Mouse (Mus musculus): ENCODE measurements at regions not wholly inside any gene's neighbourhood (a gene's known extent, or its start where the extent isn't known, plus 50 kb on each side); places are given as distances from the start of the nearest gene placed in this dataset.

DNA sequence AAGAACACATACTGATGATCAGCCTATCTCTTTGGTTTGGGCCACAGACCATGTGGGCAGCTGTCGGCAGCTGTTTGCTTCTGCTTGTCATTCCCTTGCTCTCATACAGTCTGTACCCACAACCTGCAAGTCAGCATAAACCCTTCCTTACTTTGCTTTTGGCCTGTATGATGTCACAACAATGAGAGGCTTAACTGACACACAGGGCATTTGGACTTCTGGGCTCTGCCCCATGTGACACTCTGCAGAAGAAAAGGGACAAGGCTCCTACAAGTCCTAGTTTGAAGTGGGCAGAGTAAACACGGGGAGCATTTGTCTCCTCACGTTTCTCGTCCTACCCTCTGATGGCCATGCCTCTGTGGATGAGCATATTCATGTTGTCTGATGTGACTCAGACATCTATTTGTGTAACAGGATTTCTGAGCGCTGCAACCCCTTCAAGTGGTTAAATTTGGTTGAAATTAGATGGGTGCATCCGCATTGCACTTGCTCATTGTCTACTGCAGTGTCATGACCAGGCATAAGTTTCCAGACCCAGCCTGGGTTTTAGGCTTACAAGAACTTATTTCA, 87.6 kb upstream of the Cpeb4 start:
- no peak for DNase-seq (ENCODE audit: low spot score)

DNA sequence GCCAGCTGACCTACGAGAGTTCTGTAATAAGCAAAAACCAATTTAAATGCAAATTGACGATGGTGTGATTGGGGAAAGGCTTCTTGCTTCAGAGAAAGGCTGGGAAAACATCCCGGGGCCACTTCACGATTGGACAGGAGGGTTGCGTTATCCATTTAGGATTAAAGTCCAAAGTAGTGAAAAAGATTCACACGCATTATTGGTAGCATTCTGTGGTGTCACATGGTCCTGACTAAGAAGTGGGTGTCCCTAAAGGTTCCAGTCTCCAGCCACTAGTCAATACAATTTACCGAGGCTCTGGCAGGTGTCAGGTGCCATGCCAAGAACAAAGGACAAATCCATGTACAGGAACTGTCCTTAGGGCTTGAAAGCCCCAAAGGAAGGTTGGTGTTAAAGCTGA, 86.9 kb upstream of the Cpeb4 start:
- DNase-seq (ENCODE audit: low spot score): no peak

DNA sequence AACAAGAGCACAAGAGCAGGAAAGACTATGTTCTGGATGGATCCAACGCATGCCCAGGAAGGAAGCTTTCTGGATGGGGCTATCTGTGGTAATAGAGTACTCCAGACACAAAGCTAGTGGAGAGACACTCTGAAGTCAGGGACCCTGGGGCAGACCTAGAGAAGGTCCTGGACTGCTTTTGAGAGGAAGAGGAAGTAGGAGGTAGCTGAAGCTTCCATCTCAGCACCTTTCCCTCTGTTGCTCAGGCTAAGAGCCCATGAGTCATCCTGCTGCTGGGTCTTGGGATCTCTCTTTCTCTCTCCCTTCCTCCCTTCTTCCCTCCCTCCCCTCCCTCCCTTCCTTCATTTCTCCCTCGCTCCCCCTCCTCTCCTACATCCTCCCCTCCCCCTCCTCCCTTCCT, 84.6 kb upstream of the Cpeb4 start:
- no peak for DNase-seq (ENCODE audit: low spot score)

DNA sequence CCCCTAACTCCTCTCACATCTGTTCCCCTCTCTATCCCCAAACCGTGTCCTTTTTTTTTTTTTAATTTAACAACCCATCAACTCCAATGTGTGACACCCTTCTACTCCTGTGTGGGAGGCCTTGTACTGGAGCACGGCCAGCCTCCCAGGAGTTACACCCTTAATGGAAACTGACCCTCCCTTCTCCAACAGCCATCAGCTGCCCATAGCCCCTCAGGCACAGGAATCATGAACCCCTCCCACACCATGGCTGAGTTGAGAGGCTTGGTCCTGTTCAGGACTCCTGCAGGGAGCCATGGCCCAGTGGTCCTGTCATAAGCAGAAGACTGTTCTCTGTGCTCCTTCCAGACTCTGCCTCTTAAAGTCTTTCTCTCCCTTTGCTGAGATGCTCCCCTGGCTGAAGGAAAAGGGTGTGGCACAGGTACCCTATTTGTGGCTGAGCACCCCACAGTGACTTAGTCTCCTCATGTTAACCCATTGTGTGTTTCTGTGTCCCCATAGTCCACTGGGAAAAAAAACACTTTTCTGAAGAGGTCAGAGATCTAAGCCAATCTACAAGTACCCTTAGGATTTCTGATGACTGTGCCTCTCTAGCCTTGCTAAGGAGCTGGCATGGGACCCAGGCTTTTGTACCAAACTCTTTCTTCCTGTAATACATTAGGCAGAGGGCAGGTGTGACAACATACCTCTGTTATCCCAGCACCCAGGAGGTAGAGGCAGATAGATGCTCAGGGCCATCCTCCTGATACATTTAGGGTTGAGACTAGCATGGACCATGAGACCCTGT, 83.9 kb upstream of the Cpeb4 start:
- DNase-seq (ENCODE audit: low spot score): peak; percentile 32

DNA sequence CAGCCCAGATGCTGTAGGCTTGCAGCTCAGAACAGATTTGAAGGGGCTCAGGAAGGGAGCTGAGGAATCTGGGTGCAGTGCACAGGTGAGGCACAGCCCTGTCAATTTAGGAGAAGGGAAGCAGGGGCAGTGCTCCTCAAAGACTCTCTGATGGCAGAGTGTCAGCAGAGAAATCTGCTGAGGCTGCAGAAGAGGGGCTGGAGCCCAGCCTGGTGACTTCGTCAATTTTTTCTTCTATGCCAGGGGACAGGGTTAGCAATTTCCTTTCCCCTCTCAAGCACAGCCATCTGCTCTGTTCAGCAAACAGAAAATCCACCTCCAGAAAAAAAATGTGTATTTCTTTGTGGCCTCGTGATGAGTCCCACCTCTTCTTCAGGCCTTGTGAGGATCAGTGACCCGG, 82.0 kb upstream of the Cpeb4 start:
- no peak for DNase-seq (ENCODE audit: low spot score)

DNA sequence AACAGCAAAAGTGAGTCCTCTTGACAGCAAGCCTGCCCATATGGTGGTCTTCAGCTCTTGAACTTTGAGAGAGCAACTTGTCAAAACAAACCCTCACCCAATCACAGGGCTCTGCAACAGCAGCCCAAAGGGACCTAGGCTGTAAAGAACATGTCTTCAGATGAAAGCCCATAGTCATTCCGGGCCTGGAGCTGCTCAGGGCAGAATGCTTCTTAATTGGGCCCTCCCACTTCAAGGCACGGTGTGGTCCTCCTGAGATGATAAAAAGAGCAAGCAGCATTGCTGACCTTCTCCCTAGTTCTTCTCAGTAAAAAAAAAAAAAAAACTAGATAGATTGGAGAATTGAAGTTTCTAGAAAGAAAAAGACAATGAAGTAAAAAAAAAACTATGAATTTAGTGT, 80.7 kb upstream of the Cpeb4 start:
- DNase-seq (ENCODE audit: low spot score): no peak

DNA sequence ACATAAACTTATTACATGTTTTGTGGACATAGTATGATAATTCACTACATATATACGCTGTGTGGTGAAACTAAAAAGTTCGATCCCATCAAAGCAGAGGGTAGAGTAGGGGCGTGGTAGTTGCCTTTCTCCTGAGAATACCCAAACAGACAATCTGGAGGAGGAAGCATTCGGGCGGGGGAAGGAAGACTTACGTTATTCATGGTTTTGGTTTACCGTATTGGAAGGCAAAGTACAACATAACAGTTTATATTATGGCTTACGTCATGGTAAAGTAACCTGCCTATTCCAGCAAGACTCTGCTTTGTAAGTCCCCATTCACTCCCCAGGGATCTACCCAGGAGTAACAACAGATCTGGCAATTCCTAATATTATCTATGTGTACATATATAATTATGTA, 76.9 kb upstream of the Cpeb4 start:
- DNase-seq (ENCODE audit: low spot score): peak; percentile 23

DNA sequence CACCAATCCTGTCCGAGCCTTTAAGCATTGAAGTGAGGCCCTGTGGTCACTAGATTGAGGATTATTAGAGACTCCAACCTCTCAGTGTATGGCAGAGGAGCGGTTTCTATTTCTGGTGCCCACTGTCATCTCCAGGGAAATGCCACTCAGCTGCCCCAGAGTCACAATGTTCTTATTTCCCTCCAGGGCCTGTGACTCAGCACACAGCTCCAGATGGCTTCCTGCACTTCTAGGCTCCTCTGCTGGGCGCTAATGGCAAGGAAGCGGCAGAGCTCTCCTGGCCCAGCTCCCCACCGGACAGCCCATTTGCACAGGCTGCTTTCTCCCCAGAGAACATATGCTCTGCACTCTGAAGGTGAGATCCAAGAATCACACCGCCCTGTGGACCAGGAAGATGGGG, 75.8 kb upstream of the Cpeb4 start:
- DNase-seq (ENCODE audit: low spot score): peak; percentile 42

DNA sequence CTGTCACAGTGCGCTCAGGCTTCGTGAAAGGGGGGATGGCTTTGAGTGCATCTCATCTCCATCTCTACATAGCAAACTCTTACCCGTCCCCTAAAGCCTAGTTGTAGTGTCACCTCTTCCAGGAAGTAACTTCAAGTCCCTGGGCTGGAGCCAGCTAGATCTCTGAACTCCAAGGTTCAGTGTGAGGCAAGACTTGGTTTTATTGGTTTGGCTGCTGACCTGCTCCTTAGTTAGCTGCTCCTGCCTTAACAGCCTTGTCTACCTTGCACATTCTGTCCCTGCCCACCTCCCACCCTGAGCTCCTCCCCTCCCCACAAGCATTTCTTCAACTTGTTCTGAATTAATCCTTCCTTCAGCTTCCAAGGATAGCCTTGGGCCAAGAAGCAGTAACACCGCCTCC, 70.4 kb upstream of the Cpeb4 start:
- DNase-seq (ENCODE audit: low spot score): no peak

DNA sequence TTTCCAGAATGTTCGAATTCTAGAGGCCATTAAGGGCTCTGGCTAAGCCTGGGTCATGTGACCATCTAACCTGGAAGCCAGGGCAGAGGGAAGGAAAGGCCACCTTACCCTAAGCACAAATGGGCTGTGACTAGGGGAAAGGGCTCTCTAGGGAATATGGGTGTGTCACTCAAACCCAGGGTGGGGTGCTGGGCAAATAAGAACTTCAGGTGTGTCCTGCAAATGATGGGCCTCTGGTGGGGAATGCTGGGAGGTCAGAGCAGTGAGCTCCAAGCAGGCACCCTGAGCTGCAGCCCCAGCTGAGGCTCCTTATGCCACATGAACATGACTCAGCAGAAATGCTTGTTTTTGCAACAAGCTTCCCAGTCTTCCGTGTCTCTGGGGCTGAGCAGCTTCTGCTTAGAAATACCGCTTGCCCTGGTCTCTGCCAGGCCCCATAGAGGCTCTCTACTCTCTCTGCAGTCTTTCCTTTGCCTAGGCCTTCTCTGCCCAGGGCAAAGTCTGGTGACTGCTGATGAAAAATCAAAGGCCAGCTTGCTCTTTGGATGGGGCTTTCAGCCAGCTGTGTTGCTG, 68.6 kb upstream of the Cpeb4 start:
- DNase-seq (ENCODE audit: low spot score): peak; percentile 48

DNA sequence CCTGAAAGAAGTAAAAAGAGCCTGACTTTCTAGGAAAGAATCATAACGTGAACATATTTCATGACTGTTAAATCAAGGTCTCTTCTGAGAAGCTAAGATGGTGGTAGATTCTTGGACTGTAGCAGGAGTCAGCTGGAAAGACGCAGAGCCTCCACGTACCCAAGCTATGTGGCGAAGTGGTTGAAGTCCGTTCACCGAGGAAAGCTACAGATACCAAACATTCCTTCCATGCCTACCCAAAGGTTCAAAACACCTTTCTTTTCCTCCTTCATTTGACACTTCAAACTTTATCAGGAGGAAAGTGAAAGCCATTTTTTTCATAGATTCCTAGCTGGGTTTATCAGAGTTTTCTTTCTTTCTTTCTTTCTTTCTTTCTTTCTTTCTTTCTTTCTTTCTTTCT, 67.5 kb upstream of the Cpeb4 start:
- peak; percentile 43 for DNase-seq (ENCODE audit: low spot score)

DNA sequence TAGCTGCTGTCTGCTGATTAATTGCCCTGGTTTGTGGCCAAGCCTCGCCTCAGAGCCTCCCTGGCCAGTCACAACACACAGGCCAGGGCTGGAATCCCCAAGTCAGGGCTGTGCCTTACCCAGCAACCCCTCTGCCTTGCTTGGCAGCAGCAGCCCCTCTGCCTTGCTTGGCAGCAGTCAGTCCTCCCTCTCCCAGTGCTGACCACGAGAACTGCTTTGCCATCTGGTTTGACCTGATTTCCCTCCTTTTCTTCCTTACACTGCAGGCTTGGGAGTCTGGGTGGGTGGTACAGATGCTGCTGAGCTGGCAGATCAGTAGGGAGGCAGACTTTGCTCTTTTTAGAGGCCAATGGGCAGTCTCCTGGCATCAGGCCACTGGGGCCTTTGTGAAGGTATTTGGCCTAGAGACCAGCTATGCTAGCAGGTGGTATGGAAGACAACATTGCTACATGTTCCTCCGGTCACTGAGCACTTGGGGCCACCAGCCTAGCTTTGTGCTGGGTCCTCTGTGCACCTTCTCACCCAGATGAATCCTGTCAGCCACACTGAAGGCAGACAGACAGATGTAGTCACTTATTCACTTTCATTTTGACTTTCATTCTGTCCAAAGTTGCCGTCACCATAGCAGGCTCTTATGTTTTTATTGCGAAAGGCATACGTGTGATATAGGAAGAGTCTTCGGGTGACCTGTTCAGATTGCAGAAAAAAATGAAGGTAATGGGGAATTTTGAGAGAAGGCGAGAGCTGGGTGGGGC, 64.4 kb upstream of the Cpeb4 start:
- DNase-seq (ENCODE audit: low spot score): no peak

DNA sequence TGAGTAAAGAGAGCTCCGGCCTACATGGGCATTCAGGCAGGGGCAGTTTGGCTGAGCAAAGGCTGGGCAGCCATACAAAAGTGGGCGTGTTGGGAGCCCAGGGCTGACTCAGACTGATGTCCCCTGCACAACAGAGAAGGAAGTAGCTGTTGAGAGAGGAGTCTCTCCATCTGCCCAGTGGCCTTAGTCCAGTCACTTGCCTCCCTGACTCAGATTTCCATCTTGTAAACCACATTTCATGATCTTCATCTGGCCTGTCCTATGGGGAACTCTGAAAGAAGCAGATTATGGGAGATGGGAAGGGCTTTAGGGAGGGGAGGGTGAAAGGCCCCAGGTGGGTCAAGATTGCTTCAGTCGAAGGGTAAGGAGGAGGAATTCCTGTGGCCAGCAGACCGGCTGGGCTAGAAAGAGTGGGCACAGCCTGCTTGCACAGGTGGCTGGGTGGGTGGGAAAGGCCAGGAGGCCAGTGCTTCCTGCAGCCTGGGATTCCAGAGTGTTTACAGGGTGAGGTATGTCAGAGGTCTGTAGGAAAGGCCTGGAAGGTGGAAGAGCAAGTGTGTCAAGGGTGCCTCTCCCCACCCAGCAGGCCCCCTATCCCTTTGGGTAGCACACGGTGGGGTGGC, 63.7 kb upstream of the Cpeb4 start:
- DNase-seq (ENCODE audit: low spot score): no peak

DNA sequence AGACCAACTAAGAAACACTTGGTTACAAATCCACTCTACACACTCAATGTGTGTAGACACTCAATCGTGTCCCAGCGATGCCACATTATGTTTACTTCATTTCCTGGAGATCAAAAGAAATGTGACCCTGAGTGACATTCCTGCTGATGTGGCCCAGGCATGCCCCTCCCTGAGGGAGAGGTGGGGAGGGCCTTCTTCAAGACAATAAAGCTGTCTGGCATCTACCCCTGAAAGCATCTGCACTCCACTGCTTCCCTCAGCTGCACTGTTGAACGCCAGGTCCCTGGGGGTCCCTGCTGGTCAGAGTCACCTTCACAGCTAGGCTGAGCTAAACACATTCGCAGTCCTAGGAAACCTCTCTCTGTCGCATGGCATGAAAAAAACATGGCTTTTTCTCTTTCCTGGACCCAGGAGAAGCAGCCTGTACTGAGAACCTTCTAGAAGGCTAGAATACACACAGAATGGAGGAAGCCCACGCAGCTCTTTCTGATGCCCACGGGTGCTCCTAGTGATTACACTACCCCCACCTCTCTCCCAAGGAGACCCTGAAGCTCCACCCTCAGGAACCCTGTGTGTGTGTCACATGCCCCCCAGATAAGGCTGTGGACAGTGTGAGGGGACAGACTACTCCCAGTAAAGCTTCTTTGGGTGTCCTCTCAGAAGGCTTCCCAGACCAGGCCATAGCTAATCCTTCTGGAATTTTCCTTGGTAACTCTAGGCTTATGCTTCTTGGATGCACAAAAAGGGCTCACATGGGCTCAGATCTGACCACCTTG, 61.8 kb upstream of the Cpeb4 start:
- DNase-seq (ENCODE audit: low spot score): no peak

DNA sequence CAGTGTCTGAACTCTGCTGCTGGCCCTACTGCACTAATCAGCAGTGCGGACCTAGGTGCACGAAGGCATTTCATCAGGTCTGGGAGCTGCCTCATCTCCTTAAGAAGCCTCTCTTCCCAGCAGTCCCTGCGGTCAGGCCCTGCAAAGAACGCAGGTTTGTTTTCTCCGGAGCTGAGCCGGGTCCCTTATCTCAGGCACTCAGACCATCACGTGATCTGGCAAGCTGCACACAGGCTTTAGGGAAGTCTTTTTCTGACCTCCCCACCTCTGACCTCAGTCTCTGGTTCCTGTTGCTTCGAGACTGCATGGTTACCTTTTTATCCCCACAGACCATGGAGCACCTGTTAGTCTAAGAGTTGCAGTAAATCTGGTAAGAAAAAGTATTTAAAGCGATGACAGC, 59.8 kb upstream of the Cpeb4 start:
- peak; percentile 71 for DNase-seq (ENCODE audit: low spot score)

DNA sequence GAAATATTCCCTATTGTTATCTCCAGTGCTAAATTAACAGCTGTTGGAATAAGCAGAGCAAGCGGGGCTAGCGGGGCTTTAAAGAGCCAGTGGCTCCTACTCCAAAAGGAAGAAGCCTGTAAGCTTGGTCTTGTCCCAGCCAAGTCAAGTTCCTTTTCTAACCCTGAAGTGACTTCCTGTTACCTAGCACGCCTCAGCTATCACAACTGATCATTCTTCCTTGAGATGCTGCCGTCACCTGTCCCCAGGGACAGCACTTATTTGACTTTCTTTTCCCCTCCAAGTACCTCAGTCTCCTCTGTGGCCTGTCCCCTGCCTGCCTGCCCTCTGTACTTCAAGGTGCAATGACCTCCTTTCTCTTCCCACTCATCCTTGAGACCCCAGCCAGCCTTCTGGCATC, 57.4 kb upstream of the Cpeb4 start:
- no peak for DNase-seq (ENCODE audit: low spot score)

DNA sequence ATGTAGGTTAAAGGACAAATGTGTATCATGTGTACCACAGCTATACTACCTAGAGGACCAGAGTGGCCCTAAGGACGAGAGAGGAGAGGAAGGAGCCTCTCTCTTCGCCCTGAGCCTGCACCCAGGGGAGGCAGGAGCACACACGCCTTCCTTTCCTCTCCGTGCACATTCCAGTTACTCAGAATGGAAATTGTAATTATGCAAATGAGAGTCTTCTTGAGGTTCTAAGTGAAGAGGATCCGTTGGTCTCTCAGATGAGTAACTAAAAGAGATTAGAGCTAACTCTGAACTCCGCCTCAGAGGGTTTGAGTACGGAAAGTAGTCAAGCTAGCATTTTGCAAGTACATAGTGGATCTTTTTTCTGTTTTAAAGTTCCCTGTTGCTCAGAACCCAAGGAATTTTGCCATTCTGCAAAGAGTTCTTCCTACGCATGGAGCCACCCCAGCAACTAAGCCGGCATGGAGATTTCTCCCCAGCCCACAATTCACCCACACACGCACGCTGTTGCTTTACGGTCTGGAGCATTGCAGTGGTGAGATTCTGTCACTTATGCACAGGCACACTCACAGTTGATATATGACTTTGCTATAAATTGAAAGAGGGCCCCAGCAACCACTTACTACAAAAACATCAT, 56.0 kb upstream of the Cpeb4 start:
- DNase-seq (ENCODE audit: low spot score): no peak

DNA sequence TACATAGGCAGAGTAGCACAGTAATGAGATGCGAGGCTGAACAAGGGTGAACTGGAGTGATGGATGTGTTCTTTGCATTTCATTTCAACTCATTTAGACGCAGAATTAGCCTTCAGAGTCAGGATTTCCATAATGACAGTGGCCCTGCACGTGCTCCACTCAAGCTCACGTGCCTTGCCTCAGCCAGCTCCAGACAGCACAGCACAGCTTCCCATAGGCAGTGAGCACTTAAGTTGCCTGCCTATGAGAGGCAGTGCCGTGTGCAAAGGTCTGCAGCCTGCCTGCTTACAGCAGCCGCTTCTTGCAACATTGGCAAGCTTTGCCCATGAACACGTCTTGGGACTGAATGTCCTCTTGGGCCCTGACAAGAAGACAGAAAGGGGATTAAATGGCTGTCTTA, 54.0 kb upstream of the Cpeb4 start:
- DNase-seq (ENCODE audit: low spot score): no peak

DNA sequence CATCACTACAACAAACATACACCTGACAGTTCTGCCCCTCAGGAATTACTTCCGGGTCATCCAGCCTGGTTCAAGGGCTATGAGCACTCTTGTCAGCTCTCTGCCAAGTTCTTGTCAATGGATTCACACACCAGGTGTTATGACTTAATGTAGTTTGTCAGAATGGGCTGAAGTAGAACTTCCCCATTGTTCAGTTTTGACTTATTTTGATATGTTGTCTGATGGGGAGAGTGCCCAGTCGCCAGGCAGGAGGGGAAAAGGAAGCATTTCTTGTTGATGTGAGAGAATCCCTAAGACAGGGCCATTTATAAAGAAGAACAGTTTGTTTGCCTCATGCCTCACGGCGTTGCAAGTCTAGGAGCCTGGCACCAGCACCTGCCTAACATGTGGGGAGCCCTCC, 52.0 kb upstream of the Cpeb4 start:
- DNase-seq (ENCODE audit: low spot score): no peak

DNA sequence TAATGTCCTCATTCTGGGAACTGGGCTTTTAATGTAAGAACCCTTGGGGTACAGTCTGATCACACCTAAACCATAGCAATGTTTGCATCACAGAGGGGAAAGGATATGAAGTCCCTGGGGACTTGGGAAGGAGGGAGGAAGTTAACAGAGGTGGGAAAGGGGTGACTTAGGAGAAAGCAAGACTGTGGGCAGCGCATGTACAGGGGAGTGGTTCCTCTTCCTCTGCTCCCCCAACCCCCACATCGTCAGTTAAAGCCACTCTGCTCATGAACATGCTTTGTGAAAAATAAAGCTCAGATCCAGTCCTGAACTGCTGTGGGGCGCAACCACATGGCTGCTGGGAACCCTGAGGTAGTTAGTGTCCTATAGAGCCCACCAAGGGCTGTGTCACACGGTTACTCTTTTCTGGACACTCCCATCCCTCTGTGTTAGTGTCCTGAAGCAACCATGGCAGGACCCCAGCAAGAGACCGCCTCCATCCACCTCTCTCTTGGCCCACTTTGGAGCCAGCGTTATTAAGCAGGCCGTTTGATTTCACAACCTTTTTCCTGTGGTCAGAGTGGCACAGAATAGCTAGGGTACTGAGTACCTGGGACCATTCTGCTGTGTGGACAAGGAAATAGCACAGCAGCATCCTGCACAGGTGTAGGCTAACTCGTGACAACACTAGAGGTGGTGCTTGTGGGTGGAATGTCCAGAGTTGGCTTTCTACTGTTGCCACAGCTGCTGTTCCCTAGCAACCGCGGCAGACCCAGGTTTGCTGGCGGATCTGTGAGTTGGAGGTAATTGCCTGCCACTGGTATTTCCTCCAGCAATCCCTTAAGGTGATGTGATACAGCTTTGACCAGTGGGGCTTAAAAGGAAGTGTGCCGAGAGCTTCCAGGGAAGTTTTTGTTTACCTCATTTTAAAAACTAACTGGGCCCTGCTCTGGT, 50.3 kb upstream of the Cpeb4 start:
- peak; percentile 88 for DNase-seq (ENCODE audit: low spot score)

All from lung, postnatal 25 days (tissue).